Mouse (Mus musculus) cerebellum, adult 2 months (tissue): ENCODE measurements around the gene Supt6.

ENCODE experiments used
- CTCF ChIP-seq: fragments of 200-500 bp; IDR thresholded peaks from 2 replicates; pipeline ENCODE4 v1.5.1; 2011; ENCODE audit warnings: low read depth, mild to moderate bottlenecking, control low read depth, low read length, moderate library complexity, borderline replicate concordance; ENCODE audit not compliant: insufficient read depth
- POLR2A ChIP-seq: fragments of 200-500 bp; IDR thresholded peaks from 2 replicates; pipeline ENCODE4 v1.6.1; 2011; ENCODE audit warnings: low read length, control low read depth, borderline replicate concordance; ENCODE audit not compliant: insufficient read depth

GRCm38 (mm10) chr11:78256618-78257017 lies 10.8 kb upstream of the Supt6 start:
- TF ChIP-seq POLR2A (no peak), CTCF (no peak)
